Mouse (Mus musculus) adrenal gland, adult 2 months (tissue): ENCODE data around the gene Rap1b. TPM values are rescaled to one million over a fixed set of nuclear protein-coding genes. Genes with fewer than 3 reads are reported as not detected.

Experiments used
- DNase-seq: peaks from one replicate; pipeline ENCODE4 v3.0.0; 2021
- polyA plus RNA-seq: library from polyadenylated mRNA; depleted of rRNA; stranded (reverse); fragments of >200 nt; gene quantifications from 2 replicates; pipeline ENCODE4 v1.2.3, GENCODE M21; 2012
- total RNA-seq, 2 experiments: library from RNA; stranded (reverse); gene quantifications; 2 replicates each; pipeline ENCODE4 v1.2.3; 2021

Gene Rap1b
- total and polyA plus RNA-seq, 3 experiments = 7.2 to 119 (median 115) TPM

DNA sequence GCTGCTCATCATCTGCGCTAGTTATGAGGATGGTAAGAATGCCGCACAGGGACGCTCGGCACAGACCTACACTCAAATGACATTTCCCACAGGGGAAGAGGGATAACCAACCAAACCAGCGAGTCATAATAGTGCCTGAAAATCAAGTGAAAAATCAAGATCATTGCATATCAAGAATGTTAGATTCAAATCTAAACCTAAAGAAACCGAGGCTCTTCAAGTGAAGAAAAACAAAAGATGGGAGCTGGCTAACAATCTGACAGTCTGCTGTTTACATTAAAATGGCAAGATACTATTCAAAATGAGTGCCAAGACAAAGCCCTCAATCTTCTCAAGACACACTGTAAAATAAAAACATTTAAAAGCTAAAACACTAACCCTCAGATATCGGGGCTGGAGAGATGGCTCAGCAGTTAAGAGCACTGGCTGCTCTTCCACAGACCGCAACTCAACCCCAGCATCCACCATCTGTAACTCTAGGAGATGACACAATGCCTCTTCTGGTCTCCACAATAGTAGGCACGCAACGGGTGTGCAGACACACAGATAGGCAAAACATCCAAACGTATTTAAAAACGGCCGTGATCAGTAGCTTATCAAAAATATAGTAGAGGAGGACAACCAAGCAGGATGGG, 61.9 kb downstream of the Rap1b start:
- no peak for DNase-seq

DNA sequence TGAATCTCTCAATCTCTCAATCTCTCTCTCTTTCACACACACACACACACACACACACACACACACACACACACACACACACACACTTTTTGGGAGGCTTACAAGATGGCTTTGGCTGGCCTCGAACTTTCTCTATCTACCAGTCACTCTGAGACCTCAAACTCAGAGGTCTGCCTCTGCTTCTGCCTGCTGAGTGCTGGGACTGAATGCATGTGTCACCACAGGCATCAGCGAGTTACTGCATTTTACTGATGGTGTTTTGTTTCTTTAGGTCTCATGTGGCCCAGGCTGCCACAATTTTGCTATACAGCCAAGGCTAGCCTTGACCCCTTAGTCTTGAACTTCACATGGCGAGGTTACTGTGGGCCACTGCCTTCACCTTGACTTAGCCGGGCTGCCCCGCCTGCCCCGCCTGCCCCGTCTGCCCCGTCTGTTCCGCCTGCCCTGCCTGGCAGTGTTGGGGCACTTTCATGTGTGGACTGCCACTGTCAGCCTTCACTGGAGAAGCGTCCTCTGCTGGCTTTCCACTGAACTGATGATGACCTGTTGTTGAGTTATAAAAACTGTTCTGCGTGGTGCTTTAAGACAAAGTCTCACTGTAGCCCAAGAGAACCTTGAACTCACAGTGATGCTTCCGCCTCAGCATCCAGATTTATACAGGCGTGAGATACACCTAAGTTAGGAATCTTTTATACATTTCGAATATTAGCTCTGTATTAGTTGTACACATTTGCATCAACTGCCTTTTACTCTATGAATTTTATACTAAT, 63.2 kb downstream of the Rap1b start:
- no peak for DNase-seq

DNA sequence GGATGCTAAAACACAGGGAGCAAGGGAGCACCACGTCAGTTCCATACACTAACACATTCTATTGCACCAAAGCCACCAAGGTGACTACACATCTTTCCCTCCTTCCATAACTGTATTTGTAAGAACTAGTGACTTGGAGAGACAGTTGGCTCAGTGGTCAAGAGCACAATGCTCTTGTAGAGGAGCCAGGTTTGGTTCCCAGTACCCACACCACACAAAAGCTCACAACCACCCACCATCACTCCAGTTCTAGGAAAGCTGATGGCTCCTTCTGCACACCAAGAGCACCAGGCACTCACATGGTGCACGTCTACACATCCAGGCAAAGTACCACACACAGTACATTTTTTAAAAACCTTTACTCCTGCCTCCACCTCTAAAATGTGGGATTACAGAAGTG, 63.8 kb downstream of the Rap1b start:
- no peak for DNase-seq

DNA sequence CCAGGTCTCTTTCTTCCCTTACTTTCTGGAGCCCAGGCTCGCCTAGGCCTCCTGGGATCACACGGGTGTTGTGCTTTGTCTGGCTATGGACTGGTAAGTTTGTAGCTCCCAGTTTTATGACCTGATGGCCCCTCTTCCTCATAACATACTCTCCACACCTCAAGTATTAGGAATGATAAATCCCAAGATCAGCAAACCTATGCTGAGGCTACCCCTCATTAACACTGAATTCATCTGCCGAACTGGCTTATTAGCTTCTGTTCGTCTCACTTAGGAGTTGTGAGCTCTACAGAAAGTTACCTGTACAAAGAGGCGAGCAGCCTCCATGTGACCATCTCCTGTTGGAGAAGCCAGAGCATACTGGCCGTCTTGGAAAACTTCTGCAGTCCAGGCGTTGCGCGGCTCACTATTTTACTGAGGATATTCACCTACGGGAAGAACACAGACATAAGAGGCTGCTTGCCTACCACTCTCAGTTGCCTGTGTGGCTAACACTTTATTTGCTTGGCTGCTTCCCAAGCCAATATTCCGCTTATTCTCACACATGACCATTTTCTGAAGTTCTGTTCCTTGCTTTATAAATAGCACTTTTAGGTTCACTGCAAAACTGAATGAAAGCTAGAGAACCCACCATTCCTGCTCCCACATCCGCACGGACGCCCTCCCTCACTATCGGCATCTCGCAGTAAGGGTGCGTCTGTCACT, 64.7 kb downstream of the Rap1b start:
- no peak for DNase-seq

DNA sequence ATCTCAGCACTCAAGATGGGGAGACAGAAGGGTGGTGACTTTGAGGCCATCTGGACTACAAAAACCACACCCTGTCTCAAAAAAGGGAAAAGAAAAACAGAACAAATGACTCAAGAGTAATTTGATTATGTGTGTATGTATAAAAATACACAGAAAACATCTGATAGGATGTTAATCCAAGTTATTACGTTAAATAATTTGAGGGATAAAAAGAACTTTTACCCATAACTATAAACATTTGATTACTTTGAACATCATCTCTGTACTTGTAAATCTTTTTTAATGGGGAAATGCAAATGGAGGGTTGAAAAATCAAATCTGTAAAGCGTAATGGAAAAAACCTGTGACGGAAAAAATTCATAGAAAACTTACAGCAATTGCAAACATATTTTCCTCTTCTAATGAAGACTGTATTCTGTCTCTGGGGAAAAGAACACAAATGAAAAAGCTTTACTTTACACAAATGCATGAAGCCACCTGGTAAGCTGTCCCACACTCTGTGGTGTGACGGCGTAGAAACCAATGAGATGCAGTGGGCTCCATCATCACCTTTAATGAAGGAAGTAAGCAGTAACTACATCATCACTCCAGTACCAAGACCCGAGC, 65.4 kb downstream of the Rap1b start:
- DNase-seq = no peak

DNA sequence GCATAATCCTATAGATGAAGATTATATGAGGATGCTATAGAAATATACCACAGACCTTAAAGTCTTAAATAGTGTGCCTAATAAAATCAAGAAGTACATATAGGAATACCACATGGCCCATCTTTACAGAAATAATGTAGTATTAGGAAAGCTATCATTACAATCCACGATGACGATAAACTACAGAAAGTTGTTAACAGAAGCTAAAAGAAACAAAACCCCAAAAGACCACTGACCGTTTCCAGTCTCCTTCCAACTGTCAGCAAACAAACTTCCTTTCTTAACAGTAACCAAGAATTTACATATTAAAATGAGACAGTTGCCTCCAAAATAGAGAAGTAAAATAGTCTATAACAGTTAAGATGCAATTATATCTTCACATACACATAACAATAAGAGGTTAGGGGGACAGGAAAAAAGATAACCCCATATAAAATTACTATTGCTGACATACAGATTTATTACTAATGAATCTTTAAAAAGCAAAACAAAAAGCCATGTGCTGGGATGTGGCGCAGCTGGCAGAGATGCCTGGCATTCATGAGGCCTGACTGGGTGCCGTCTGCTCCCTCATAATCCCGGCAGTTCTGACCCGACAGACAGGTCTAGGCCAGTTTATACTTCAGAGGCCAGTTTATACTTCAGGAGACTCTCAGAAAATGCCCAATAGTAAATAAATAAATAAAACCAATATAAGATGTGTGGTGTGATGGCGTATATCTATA, 66.1 kb downstream of the Rap1b start:
- no peak for DNase-seq

DNA sequence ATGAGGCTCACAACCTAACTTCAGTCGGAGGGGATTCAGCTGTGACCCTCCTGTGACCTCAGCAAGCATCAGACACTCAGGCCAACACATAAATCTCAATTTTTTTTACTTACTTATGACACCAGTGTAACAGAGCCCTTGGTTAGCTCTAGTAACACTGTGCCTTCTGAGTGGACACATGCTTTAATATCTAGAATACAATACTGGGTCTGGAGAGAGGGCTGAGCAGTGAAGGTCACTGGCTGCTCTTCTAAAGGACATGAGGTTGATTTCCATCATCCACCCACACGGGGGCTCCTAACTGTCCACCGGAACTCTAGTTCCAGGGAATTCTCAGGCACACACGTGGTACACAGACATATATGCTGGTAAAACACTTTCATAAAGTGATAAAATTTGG, 66.9 kb downstream of the Rap1b start:
- DNase-seq = no peak

DNA sequence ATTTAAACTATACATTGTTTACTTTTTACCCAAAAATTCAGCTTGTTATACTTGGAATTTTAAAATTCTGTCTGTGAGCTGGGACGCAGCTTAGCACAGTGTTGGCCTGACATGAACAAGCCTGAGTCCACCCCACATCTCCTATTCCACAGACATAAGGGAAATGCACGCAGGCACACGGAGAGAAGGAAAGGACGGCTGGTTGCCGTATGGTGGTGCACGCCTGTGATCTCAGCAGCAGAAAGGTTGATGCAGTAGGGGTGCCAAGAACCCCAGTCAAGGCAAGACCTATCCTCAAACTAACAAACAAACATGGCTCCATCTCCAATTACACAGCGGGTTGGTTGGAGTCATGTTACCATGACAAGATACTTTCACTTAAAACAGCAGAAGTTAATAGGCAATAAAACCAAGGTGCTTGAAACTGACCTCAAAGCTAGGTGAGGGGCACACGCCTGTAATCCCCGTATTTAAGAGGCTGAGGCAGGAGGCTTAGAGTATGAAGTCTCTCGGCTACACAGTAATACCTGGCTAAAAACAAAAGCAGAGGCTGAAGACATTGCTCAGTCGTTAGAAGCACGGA, 67.4 kb downstream of the Rap1b start:
- no peak for DNase-seq

DNA sequence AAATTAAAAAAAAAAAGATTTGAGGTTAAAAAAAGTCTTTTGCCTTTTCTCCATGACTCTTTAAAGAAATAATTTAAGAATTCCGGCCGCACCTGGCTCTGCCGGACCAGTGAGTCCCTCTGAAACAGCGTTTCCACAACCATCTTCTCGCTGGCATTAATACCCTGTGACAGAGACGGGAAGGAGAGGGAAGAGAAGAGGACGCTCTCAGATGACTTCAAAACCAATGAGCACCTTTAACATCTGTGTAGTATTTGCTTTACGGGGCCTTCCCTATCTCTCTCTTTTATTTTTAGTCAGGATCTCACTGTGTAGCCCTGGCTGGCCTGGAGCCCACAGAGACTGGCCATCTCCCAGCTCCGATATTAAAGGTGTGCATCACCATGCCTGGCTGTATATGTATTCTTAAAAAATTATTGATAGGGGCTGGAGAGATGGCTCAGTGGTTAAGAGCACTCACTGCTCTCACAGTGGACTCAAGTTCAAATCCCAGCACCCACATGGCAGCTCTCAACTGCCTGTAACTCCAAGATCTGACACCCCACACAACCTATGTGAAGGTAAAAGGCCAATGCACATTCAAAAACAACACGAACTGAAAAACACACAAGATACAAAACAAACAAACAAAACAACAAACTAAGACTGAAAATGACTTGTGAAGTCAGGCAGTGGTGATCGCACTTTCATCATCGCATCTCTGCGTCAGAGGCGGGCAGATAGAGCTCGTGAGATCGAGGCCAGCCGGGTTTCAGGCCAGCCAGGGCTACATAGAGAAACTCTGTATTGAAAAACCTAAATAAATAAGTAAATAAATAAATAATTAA, 68.1 kb downstream of the Rap1b start:
- no peak for DNase-seq

DNA sequence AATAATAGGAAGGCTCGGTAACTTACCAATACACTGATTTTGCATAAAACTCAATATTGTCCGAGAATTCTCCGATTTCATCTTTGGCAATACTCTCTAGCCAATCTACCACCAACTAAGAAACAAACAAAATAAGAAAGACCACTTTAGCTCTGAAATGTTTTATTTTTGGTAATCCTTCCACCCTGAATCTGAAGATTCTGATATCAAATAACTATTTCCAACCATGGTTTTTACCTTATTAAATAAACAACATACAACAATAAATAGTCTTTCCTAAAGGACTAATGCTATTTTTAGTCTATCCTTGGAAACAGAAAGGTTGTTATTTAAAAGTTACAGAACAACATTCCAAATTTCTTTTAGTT, 68.7 kb downstream of the Rap1b start:
- DNase-seq = no peak

DNA sequence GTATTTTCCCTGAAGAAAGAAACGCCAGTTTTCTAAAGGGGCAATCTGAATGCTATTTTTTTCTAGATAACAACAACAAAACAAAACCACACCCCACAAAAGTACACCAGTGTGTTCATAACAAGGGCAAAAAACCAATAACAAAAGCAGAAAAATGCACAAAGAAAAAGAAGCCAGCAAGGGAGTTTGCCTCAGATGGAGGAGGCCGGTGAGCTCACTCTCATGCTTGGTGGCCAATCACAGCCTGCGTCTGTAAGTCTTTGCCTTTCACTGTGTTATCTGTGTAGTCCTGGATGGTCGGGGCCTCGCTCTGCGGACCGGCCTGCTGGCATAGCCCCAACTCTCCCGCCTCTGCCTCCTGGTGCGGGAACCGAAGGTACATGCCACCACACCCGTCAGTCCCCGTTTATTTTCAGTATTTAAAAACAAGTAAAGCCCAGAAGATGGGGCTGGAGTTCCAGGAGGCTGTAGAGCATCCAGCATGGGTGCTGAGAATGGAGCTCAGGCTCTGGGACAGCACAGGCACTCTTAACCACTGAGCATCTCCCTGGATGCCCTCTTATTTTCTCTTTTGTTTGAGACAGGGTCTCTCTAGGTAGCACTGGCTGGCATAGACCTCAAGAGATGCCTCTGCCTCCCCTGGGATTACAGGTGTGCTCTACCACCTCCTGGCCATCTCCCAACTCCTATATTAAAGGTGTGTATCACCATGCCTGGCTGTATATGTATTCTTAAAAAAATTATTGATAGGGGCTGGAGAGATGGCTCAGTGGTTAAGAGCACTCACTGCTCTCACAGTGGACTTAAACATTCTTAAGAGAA, 69.3 kb downstream of the Rap1b start:
- DNase-seq = no peak

DNA sequence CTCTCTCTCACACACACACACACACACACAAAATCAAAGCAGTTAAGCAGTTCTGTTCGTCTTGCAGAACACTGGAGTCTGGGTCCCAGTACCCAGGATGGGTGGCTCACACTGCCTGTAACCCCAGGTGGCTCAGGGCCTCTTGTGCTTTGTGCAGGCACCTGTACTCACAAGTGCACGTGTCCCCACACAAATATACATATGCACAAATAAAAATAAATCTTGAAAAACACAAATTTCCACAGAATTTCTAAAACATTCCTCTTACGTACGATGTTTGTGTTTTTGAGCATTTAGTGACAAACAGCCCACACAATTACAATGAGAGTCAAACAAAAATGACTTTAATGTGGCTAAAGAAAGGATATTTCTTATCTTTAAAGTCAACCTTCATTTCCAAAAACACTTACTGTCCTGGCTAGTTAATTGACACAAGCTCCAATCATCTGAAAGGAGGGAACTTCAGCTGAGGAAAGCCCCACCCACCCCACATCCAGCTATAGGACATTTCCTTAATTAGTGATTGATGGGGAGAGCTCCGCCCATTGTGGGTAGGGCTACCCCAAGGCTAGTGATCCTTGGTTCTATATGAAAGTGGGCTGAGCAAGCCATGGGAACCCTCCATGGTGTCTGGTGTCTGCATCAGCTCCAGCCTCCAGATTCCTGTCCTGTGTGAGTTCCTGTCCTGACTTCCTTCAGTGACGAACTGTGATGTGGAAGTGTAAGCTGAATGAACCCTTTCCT, 70.3 kb downstream of the Rap1b start:
- no peak for DNase-seq

DNA sequence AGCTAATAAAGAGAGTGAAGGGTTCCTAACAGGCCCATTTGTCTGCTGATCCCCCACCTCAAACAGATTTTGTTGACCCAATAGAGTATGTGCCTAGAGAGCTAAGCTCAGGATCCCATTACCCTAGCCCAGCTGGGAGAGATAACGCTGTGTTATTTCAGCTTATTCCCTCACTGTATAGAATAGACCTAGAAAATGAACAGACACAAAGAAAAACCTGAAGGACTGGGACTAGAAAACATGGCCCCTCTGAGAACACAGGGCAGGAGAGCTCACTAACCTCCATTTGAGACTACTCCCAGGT, 71.1 kb downstream of the Rap1b start:
- DNase-seq = no peak

DNA sequence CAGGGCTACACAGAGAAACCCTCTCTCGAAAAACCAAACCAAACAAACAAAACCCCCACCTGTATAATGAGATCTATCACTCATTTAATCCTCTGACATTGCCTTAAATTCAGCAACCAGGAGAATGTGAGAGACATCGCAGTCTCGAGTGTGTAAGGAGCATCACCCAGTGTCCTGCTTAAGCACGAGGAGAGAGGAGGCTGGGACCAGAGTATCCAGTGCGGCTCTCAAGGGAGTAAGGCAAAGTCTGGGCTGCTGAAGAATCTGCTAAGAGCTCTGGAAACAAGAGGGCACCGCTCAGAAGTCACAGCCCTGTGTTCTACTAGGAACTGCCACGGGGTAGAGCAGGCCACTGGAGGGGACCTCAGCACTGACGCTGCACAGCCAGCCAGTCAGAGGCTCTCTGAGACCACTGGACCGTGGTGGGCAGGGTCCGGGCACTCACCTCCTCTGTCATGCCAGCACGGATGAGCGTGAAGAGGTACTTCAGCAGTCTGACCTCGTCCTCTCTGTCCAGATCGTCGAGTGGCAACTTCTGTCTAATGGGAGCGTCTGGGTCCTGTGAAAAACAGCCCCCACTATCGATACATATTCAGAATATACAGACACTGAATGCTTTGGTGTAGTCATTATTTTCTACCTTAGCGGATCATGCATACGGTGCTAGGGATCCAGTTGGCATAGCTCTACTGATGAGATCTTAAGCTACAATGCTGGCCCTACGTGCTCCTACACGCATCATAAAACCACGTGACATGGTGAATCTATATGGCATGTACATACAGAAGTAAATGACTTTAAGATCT, 71.6 kb downstream of the Rap1b start:
- DNase-seq = no peak

DNA sequence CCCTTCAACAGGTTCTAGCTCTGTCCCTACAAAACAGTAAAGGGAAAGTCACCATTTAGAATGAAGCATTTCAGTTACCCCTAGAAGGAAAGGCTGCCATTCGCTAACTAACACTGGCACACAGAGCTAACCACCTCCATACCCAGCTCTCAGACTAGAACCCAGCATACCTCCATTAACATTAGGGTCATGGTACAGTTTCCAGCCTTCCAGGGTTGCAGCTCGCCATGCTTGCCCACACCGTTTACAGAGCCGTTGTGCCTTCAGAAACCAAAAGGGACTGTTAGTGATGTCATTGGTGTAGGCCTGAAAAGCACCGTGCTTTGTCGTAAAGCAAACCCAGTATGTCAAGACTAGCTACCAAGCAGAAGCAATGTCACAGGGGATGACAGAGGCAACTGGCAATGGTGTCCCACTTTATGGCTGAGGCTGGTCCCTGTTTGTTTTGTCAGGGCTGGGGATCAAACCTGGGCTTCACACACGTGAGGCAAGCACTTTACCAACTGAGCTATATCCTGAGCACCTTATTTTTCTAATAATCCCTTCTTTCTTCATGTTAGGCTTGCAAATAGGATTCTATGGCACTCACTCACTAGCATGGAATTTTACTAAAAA, 72.6 kb downstream of the Rap1b start:
- no peak for DNase-seq

DNA sequence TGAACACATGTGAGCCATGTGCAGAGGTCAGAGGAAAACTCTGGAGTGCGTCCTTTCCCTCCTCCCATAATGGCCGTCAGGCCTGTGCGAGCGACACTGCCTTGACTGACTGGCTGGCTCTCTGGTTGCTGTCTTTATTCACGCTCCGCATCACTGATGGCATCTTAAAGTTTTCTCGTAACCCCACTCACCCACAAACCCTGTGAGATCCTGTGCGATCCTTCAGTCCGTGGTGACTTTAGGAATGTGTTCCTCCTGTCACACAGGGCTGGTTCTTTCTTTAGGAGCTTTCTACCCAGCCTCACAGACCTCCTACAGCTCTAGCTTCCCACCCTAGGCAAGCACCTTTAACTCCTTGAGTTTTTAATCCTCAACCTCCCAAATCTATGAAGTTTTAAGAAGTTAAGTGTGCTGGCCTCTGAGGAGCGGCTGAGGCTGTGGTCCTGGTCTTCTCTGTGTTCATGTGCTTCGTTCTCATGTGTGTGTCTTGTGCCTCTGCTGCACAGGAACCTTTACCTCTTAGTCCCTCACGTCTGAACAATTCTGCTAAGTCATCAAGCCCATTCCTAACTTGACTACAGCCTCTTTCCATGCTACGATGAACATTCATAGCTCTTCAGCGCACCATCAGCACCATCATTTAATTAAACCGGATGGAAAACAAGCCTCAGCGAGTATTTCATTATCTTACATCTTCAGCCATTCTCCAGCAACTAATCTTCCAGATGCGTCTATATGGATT, 73.3 kb downstream of the Rap1b start:
- no peak for DNase-seq

DNA sequence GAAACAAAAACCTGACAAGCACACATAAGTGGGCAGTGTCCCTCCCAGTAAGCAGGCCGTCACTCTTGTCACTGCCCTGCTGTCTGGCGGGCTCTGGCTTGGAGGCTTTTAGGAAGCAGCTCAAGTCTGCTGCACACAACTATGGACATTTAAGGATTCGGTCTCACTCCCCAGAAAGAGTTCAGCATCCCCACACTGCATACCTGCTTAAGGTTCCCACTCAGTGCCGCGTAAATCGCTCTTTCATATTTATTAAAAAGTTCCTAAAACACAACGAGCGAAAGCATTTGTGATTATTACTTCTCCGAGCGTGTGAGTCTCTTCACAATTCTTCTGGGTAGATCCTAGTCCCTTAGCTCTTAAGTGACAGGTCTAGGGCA, 74.7 kb downstream of the Rap1b start:
- no peak for DNase-seq
